Mouse (Mus musculus) CD4-positive, CD25-positive, alpha-beta regulatory T cell, adult 2 months (primary cell): ENCODE data around the gene Sdr9c7.
A peak's percentile ranks its signal among the peaks of the same experiment; 100 is the strongest.

Source experiments
- DNase-seq: peaks from one replicate; pipeline ENCODE4 v3.0.0-alpha.2; 2012; ENCODE audit warnings: low read depth, low spot score

The Sdr9c7 gene

GRCm38 (mm10) chr10:127898218-127898617 is at the start of gene Sdr9c7:
Sdr9c7 (plus strand) TSS chr10:127898518.
- no peak for DNase-seq

GRCm38 (mm10) chr10:127849628-127850027 is 48.7 kb upstream of the Sdr9c7 start, which contains the start of gene Rdh19:
Rdh19 (plus strand) TSS chr10:127849928.
- DNase-seq: no peak

GRCm38 (mm10) chr10:127856376-127856775 is 41.9 kb upstream of the Sdr9c7 start:
- DNase-seq: no peak

GRCm38 (mm10) chr10:127864931-127865330 is 33.4 kb upstream of the Sdr9c7 start:
- no peak for DNase-seq

GRCm38 (mm10) chr10:127866232-127866631 is 32.1 kb upstream of the Sdr9c7 start, which contains the start of gene Rdh16f2:
Rdh16f2 (plus strand) TSS chr10:127866474.
- DNase-seq: no peak

GRCm38 (mm10) chr10:127872484-127872883 is 25.8 kb upstream of the Sdr9c7 start:
- peak; percentile 37 for DNase-seq

- no peak for DNase-seq
These were observed 20.6 kb upstream of the Sdr9c7 start for GRCm38 (mm10) chr10:127877681-127878080.

- no peak for DNase-seq
These were observed 19.9 kb upstream of the Sdr9c7 start for GRCm38 (mm10) chr10:127878262-127879057.

GRCm38 (mm10) chr10:127879155-127879688 is 19.1 kb upstream of the Sdr9c7 start:
- DNase-seq: no peak

- DNase-seq: no peak
These were observed 17.3 kb upstream of the Sdr9c7 start for GRCm38 (mm10) chr10:127881041-127881440.

GRCm38 (mm10) chr10:127886551-127886950 is 11.8 kb upstream of the Sdr9c7 start:
- DNase-seq: no peak

- no peak for DNase-seq
These were observed 11.3 kb upstream of the Sdr9c7 start for GRCm38 (mm10) chr10:127886971-127887370.

GRCm38 (mm10) chr10:127888605-127889004 is 9.7 kb upstream of the Sdr9c7 start, which contains the start of gene Rdh7:
Rdh7 (minus strand) TSS chr10:127888817.
- DNase-seq: no peak

GRCm38 (mm10) chr10:127891481-127891880 is 6.8 kb upstream of the Sdr9c7 start:
- no peak for DNase-seq

GRCm38 (mm10) chr10:127893163-127894022 is 4.9 kb upstream of the Sdr9c7 start:
- peak; percentile 39 for DNase-seq

- DNase-seq: no peak
These were observed 1.6 kb upstream of the Sdr9c7 start for GRCm38 (mm10) chr10:127896705-127897104.

GRCm38 (mm10) chr10:127897506-127897905 is 812 bp upstream of the Sdr9c7 start:
- DNase-seq: no peak

- no peak for DNase-seq
These were observed 1.5 kb downstream of the Sdr9c7 start for GRCm38 (mm10) chr10:127899783-127900182.

- DNase-seq: no peak
These were observed 3.4 kb downstream of the Sdr9c7 start for GRCm38 (mm10) chr10:127901751-127902150.

- DNase-seq: no peak
These were observed 4.8 kb downstream of the Sdr9c7 start for GRCm38 (mm10) chr10:127903116-127903515.

- DNase-seq: no peak
These were observed 6.6 kb downstream of the Sdr9c7 start for GRCm38 (mm10) chr10:127904718-127905446.
